Mouse (Mus musculus) cortical plate, adult 2 months (tissue): ENCODE measurements around the gene Gcn1l1.

ENCODE experiments used
- CTCF ChIP-seq: fragments of 200-500 bp; IDR thresholded peaks from 2 replicates; pipeline ENCODE4 v1.5.1; 2011; ENCODE audit warnings: mild to moderate bottlenecking, control low read depth, low read length; ENCODE audit not compliant: insufficient read depth; ENCODE audit errors: extremely low read depth
- POLR2A ChIP-seq: fragments of 200-500 bp; IDR thresholded peaks from 2 replicates; pipeline ENCODE4 v1.6.1; 2011; ENCODE audit warnings: mild to moderate bottlenecking, low read length, control low read depth; ENCODE audit not compliant: insufficient read depth; ENCODE audit errors: extremely low read depth

- TF ChIP-seq CTCF (no peak), POLR2A (no peak)
Observed at GRCm38 (mm10) chr5:115634046-115634445, 69.0 kb downstream of the Gcn1l1 start.
